Mouse (Mus musculus): ENCODE measurements around the gene Ccm2l.

- TF ChIP-seq CTCF (IDR thresholded peaks at IDR 0.05; ENCODE audit: insufficient read depth, low read depth, low read length) (no peak), POLR2A (IDR thresholded peaks at IDR 0.05; ENCODE audit: insufficient read depth, low read depth, low read length) (no peak)
These were observed 51.3 kb downstream of the Ccm2l start for GRCm38 (mm10) chr2:153117051-153117486.

Measured in olfactory bulb, adult 2 months (tissue).